Mouse (Mus musculus): ENCODE results near the gene Grcc10. TPM values are rescaled to one million over a fixed set of nuclear protein-coding genes. Genes with fewer than 3 reads are reported as not detected.

Grcc10 gene
- polyA plus RNA-seq, 1 experiment = 229 TPM

DNA sequence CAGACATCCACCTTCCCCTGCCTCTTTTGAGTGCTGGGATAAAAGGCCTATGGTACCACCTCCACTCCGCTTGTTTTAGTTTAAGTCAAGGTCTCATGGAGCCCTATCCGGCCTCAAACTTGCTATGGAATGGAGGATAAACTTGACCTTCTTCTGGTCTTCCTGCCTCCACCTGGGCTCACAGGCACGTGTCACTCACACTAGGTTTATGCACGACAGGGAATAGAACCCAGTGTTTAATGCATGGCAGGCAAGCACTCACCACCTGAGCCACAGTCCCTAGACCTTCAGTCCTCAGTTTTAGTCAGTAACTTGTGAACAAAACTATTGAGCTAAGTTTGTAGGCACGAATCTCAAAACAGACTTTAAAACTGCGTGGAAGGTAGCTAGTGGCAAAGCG, 10.1 kb downstream of the Grcc10 start:
- no peak for DNase-seq (ENCODE audit: low spot score)

DNA sequence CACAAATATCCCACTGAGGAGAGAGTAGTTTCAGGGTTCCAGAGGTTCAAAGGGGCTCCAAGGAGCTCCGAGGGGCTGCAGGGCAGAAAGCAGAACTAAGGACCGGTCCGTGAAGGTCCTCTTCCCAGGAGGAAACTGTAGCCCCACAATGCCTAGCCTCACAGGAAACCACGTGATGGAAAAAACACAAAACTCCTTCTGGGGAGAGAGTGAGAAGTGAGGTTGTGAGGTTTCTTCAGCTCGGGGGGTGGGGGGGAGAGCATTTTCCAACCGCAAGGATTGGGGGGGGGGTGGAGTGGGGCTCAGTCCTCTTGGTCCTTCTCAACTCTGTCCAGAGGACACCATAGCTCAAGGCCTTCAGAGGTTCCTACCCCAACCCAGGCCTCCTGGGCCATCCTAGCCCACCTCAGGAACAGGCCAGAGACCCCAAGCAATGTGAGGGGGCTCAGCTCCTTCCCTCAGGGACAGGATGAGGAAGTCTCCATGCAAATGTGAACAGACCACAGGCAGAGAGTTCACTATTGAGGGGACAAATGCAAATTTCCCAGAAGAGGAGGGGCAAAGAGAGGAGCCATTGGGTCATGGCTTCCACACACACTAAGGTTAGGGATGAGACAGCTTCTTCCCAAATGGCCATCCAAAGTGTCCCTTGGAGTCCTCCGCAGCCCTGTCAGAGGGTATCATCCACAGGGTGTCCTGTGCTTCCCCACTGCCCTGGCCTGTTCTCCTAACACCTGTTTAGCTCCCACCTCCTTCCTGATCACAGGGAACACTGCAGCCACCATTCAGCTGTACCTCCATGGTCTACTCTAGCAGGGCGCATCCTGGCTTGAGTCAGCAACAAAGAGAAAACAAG, 11.1 kb downstream of the Grcc10 start:
- DNase-seq (ENCODE audit: low spot score) = no peak

DNA sequence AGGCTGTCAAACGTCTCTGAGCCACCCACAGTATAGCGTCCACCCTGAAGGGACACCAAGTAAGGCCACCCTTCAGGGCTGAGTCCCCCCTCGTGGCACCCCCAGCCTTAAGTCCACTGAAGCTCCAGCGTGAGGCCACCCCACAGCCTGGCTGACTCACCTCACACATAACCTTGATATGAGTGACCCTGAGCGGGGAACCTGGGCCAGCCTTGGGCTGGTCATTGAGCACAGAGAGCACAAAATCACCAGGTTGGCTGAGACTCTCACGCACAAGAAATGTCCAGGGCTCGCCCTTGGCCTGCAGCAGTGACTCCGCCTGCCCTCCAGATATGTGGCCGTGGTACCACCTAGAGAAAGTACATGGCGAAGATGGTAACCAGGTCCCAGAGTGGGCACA, 12.6 kb downstream of the Grcc10 start:
- DNase-seq (ENCODE audit: low spot score) = no peak

DNA sequence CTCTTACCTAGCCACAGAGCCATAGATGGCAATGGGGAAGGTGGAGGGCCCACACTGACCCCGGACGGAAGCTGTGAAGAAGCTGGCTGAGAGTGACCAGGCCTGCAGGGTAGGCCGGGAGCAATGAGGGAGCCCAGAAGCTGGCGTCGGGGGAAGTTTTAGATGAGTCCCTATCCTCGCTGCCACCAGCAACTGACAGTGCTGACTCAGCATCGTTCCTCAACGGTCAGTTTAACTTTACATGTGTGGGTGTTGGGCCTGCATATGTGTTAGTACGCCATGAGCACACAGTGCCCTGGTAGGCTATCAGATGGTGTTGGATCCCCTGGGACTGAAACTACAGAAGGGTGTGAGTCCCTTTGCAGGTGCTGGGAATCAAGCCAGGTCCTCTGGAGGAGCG, 16.7 kb downstream of the Grcc10 start:
- DNase-seq (ENCODE audit: low spot score) = no peak

DNA sequence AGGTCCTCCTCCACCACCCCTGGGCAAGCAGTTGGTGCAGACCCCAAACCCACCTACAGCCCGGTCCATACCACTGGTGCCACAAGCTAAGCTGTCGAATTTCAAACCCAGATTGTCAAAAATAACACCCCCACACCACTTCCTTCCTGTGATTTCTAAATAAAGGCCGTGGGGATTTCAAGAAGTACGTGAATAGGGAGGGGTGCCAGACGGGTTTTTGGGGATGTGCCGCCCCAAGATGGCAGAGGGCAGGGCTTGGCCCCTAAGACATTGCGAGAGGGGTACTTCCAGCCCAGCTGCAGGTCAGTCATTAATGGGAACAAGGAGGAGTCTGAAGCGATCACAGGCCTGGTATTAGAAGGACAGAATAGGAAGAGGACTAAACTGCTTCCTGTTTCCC, 17.6 kb downstream of the Grcc10 start:
- DNase-seq (ENCODE audit: low spot score) = no peak

DNA sequence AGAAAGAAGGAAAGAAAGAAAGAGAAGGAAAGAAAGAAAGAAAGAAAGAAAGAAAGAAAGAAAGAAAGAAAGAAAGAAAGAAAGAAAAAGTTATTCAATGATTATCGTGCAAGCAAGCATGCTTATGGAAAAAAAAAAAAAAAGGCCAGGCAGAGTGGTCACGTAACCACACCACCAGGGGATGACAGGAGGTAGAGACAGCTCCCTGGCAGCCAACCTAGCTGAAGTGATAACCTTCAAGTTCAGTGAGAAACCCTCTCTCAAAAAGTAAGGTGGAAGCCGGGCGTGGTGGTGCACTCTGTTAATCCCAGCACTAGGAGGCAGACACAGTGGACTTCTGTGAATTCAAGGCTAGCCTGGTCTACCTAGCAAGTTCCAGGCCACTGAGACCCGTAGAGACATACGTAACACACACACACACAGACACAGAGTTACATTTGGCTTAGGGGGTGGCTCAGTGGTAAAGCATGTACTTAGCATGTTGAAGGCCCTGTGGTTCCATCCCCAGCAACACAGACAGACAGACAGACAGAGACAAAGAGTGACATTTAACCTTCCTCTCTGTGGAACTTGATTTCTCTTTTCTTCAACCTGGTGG, 18.2 kb downstream of the Grcc10 start:
- DNase-seq (ENCODE audit: low spot score) = no peak

DNA sequence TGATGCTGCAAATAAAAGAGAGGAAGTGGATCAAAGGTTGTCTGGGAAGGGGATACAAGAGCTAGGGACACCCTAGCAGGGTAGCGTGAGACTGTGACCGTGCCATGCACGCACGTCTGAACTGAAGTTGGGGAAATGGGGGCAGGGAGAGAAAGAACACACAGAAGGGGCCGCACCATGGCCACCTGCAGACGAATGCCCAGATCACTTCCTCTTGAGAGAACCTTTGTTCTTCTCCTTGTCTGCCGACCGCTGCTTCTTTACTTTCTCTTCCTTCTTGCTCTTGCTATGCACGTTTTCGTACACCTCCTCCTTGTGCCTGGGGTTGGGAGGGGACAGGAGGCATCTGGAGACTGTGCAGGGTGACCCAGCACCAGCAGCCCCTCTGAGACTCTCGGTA, 20.3 kb downstream of the Grcc10 start:
- no peak for DNase-seq (ENCODE audit: low spot score)

DNA sequence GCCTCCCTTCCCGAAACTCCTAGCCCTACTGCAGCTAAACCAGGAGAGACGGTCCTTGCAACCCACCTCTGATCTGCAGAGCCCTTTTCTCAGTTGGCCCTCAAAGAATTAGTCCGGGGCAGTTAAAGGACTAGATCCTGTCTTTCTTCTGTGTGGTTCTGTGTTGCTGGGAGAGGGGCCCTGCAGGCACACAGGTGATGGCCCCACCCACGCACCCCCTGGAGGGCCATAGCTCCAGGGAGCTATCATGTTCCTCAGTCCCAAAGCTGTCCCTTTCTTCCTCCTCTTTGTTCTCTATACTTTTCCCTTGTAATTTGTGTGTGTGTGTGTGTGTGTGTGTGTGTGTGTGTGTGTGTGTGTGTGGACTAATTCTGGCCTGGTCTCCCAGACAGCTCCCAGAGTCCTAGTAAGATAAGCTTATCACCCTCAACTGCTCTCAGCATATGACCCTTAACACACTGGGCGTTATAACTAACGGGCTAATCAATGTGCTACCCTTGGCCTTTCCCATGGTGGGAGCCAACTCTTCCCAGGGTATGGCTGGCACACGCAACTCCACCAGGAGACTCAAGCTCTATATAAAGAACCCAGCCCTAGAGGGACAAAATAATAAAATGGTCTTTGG, 21.7 kb downstream of the Grcc10 start:
- DNase-seq (ENCODE audit: low spot score) = no peak

DNA sequence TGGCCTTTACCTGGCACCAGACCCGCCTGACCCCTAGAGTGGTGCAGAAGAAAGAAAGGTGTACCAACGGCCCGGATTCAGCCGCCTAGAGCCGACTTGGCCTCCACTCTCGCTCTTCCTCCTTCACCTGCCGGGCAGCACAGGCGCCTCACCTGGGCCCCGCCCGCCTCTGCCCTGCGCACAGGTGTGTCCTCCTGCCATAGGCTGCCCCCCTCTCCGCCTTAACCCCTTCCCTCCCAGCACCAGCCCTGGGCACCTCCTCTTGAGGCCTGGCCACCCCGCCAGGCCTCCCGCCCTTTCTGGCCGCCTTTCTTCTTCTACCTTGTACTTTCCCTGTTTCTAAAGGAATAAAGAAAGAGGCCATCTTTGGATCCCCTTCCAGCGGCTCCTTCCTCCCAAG, 22.5 kb downstream of the Grcc10 start:
- no peak for DNase-seq (ENCODE audit: low spot score)

DNA sequence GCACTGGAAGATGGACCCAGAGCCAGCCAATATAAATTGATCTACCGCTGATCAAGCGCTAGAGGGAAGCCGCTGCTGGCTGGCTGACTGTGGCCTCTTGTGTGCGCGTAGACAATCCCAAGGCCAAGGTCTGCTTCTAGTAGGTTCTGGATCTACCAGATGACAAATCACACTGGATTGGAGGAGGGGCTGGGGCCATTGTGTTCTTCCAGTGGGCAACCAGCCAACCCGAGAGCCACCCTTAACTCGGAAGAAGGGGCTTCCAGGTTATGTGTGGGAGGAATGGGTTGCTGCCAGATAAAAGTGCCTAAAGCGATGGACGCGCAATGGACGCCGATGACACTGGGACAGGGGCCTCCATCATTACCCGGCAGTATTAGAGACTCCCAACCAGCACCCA, 23.2 kb downstream of the Grcc10 start:
- no peak for DNase-seq (ENCODE audit: low spot score)

DNA sequence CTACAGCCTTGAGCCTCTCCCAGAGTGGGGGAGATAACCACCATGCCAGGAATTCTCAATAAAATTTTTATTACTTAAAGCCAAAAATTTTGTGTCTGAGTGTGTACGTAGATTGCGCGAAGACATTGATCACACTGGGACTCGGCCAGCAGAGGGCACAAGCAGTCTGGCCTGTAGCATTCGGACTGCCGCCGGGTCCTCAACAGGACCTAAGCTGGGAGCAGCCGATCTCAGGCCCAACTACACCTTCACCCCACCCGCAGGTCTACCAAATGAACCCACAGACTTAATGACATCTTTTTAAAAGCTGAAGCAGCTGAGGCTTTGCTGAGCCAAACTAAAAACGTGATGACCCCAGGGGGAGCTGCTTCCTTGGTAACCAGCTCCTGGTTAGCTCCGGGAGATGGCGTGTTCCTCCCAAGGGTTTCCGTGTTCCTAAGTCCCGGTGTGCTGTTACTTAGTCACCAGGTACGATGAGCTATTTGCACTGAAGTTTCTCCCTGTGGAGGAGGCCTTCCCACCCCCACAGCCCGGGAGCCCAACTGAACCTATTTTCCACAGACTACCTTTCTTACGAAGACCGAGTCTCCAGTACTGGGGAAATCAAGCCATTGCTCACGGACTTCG, 24.2 kb downstream of the Grcc10 start:
- DNase-seq (ENCODE audit: low spot score) = no peak

DNA sequence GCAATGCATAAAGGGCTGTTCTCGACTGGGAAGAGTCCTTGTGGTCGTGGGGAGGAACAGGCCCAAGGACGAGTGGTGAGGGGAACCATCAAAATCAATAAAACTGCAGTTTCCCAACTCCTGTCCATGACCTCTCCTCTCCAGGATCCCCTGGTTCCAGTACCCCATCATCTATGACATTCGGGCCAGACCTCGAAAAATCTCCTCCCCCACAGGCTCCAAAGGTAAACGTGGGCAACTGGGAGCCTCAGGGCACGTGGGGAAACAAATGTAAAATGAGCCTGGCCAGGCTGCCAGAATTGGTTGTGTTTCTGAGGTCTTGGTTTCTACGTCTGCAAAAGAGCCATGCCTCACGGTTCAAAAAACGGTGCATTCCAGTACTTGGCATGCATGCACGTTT, 28.3 kb downstream of the Grcc10 start:
- no peak for DNase-seq (ENCODE audit: low spot score)

DNA sequence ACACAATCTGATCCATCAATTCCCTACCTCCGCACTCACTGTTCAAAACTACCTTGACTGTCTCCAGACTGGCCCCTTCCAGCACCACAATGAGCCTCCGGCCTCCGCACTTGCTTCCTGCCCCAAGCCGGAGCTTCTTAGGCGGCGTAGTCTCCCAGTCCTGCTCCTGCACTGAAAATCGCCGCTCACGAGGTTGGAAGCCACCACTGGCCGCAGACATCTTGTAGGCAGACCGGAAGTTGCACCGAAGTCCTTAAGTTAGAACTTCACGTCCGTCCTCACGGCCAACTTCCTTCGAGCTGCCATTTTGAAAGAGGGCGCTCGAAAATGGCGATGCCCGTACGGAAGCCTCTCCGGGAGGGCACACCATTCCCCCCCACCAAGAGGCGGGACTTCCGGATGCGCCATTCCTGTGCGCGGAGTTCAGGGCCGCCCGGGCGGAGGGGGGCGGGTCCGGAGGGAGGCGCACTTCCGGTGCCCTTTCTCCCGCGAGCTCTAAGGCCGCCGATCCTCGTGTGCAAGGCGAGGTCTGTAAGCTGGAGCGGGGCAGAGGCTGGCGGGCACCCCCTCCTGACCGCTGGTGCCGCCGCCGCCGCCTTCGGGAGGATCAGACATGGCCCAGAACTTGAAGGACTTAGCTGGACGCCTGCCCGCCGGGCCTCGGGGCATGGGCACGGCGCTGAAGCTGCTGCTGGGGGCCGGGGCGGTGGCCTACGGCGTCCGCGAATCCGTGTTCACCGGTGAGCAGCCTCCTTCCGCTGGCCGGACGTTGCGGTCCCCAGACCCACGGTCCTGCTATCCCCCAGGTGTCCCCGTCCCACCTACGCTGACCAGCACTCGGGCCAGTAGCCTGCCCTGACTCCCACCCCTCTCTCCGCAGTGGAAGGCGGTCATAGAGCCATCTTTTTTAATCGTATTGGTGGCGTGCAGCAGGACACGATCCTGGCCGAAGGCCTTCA, 29.1 kb downstream of the Grcc10 start, which contains the start of the genes Emg1 and Phb2:
Emg1 (minus strand) TSS at position 355 of the 959 bp plus-strand sequence.
Phb2 (plus strand) TSS at position 513 of the 959 bp plus-strand sequence.
- peak; percentile 93 for DNase-seq (ENCODE audit: low spot score)

DNA sequence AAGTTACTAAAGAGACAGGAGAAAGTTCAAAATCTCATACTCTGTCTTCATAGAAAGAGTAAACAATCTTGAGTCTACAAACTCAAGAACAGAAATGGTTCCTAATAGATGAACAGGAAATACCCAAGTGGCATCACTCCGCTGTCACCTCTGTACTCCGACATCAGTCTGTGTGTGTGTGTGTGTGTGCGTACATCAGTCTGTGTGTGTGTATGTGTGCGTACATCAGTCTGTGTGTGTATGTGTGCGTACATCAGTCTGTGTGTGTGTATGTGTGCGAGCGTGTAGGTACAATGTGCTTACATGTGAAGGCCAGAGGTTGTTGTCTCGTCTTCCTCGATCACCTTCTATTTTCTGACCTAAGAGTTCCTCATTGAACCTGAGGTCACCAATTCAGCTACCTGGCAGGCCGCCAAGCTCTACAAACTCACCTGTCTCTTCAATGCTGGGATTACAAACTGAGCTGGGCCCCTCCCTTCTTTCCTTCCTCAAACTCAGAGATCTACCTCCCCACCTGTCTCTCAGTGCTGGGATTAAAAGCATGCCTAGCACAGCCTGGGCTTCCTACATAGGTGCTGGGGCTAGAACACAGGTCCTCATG, 32.8 kb downstream of the Grcc10 start:
- DNase-seq (ENCODE audit: low spot score) = no peak

DNA sequence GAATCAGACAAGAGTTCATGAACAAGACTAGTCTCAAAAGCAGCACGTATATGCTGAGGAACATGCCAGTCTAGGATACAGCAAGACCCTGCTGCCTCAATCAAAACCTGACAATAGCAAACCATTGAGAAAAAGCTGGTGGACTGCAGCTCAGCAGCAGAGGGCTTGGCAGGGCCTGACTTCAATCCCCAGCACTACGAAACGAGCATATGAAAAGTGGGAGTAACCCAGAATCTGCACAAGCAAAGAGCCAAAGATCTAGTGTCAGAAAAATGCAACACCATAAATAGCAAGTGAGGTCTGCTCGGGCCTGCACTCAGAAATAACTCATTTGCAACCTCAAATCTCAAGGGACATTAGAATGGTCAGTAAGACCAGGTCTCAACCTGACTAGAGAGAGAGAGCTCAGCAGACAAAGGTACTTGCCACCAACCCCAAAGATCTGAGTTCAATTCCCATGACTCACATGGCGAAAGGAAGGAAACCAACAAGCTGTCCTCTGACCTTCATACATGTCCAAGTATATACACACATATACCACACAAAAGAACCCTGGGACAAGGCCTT, 35.0 kb downstream of the Grcc10 start:
- no peak for DNase-seq (ENCODE audit: low spot score)

DNA sequence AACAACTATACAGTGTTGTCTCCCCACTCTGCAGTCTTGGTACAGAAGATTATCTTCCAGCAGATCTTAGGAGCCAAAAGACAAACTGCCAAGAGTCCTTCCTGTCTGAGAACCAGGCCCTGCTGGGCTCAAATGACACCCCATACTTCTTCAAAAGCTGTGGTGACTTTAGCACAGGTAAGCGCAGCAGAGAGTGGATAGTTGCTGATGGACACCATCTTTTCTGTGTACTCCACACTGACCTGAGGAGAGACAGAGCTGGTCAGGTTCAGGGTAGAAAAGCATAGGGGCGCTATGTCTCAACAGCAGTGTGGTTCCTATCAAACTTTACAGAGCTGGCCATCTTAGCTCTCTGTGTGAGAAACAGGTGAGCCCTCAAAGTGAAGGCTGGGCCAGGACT, 36.8 kb downstream of the Grcc10 start:
- DNase-seq (ENCODE audit: low spot score) = no peak

DNA sequence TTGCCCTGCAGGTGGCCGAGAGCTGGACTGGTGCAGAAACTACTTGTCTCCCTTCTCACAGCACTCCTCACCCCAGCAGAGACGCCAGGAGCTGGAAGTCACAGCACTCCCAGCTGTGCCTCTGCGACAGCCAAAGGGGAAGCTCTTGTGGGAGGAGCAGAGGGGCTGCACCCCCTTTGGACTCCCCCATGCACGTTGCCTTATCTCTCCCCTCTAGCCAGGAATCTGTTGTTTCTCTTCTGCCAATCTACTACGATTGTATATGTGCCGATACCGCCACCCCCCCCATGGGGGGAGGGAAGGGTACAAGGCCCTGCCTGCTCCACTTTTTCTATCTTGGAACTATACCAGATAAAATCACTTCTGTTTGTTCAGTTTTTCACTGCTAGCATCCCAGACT, 37.4 kb downstream of the Grcc10 start:
- no peak for DNase-seq (ENCODE audit: low spot score)

DNA sequence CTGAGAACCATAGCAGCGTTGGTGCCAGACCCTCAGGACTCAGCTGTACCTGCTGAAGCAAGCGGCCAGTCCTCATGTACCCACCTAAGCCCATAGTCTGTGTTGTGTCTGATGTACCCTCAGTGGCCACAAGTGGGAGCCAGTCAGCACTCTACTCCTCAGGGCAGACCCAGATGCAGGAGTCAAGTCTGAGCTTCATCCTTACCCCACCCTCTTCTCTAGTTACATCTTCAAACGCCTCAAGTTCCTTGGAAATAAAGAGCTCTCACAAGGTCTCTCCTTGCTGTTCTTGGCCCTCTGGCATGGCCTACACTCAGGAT, 38.4 kb downstream of the Grcc10 start:
- DNase-seq (ENCODE audit: low spot score) = no peak

DNA sequence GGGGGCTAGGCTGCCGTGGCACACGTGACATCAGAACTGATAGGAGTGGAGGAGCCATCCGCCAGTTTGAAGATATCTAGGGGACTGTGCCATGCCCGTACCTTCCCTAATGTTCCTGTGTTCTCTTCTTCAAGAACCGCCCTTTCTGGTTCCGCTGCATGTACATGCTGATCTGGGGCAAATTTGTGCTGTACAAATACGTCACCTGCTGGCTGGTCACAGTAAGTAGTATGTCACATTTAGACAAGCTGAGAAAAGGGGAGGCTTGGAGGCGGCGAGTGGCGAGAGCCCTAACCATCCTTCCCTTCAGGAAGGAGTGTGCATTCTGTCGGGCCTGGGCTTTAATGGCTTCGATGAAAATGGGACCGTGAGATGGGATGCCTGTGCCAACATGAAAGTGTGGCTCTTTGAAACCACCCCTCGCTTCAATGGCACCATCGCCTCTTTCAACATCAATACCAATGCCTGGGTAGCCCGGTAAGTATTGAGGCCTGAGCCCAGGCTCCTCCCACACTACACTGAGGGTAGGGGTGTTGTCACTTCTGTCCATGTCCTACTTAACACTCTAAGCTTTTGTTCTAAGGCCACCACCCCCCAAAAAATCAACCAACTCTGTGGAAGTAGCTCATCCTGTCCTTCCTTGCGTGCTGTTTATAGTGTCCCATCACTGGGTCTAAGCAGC, 38.9 kb downstream of the Grcc10 start:
- no peak for DNase-seq (ENCODE audit: low spot score)

DNA sequence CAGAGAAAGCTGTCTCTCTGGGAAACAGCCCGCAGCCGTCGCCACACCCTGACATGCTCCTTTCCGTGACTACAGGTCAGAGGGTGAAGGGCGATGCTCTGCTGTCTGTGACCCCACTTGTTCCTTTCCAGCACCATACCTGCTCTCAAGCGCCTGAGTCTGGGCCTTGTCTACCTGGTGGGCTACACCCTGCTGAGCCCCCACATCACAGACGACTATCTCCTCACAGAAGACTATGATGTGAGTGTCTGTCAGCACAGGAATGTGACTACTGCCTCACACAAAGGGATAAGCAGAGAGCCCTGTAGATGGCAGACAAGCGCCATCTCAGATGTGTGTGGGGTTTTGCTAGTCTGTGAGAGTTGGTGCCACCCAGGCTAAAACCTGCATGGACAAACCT, 39.8 kb downstream of the Grcc10 start:
- no peak for DNase-seq (ENCODE audit: low spot score)
